Mouse (Mus musculus) neural tube, embryonic 12.5 days (tissue): Measurements from ENCODE around the gene Pnn. TPM values are rescaled to one million over a fixed set of nuclear protein-coding genes. Genes with fewer than 3 reads are reported as not detected.

ENCODE experiments used
- polyA plus RNA-seq: library from polyadenylated mRNA; unstranded; fragments of >200 nt; fragmentation: Nextera tagmentation; extraction: Ambion mirVana; gene quantifications from 2 replicates; pipeline ENCODE4 v1.2.1, GENCODE M21; 2016

The Pnn gene
- polyA plus RNA-seq, 1 experiment from 2014 or later: 109 TPM

Other genes with a start within 250 kb of the Pnn start
- gene Sec23a, start 54.9 kb upstream of the Pnn start, polyA plus RNA-seq: 99.4 and 108 TPM in 2 replicates
- 19.8 and 20.4 TPM in 2 replicates for gene Gemin2, start 53.5 kb upstream of the Pnn start, polyA plus RNA-seq
- gene Trappc6b, start 5.4 kb upstream of the Pnn start, polyA plus RNA-seq: 118 and 121 TPM in 2 replicates
- 52.2 and 53.8 TPM in 2 replicates for gene Mia2, start 28.9 kb downstream of the Pnn start, polyA plus RNA-seq
- gene Fbxo33, start 152.8 kb downstream of the Pnn start, polyA plus RNA-seq: 9.9 and 10.8 TPM in 2 replicates